Mouse (Mus musculus) CD4-positive, CD25-positive, alpha-beta regulatory T cell, adult 2 months (primary cell): ENCODE measurements around the gene Dapk2.
"Not testable (repeated sequence)": the region's sequence is repeated elsewhere in the genome, so short reads cannot be mapped to it uniquely, and the experiment has no call there.

Experiments used
- DNase-seq: peaks from one replicate; pipeline ENCODE4 v3.0.0-alpha.2; 2012; ENCODE audit warnings: low read depth, low spot score

Gene Dapk2

DNA sequence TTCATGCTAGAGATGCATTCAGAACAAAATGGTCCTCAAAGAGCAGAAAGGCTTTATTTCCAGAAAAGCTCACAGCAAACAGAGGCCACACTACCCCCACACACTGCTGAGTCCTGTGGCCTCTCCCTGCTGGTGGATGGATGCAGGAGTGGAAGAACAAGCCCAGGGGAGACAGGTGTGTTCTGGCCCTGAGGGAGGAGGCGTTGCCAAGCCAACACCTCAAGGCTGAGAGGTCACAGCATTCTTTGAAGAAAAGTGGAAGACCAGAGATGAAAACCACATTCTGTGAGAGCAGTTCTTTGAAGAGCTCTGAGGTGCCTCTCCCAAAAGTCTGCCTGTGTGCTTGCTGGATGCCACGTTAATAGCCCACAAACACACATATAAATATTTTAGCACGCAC lies 116.6 kb downstream of the Dapk2 start:
- DNase-seq = peak; percentile 15

DNA sequence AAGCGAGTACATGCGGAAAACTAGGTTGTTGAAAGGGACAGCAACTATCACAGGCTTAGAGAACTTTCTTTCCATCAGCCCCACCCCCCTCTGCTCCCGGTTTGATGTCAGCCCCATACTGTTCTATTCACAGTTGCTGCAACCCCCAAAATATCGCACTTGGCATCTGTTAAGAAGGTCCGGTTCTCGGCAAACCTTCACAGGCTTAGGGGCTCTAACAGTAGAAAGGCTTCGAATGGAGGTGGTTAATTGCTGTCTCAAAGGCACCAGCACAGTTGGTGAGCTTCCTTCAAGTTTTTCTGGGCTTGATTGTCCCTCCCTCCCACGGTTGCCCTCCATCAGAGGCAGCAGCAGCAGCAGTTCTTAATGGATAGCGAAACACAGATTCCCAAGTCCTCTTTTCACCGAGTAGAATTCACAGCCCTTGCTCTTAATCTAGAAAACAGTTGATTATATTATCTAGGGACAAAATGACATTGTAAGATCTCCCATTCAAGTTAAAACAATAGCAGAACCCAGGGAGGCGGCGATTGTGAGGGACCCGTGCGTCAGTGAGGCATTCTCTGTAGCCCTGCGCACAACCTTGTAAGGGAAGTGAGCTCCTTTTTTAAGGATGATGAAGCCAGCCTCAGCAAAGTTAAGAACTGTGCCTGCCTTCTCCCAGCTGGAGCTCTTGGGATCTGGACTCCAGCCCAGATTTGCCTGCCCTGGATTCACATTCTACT lies 117.4 kb downstream of the Dapk2 start:
- no peak for DNase-seq

DNA sequence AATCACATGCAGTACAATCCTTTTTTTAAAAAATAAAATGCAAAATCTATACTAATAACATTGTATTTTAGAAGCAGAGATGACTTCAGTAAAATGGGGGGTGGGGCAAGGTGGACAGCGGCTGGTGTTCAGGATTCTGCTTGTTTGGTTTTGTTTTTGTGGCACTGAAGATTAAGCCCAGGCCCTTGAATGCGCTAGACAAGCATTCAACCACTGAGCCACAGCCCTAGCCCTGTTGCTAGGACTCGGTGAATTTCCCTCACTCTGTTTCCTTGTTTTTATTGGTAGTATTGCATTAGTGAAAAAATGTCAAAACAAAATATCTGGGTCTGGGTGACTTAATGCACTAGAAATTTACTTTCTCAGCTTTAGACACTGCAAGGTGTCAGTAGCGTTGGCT lies 118.0 kb downstream of the Dapk2 start:
- DNase-seq = no peak

- no peak for DNase-seq
Measured at GRCm38 (mm10) chr9:66276697-66277385, 118.8 kb downstream of the Dapk2 start.

GRCm38 (mm10) chr9:66279647-66280046 lies 121.6 kb downstream of the Dapk2 start:
- DNase-seq = no peak

DNA sequence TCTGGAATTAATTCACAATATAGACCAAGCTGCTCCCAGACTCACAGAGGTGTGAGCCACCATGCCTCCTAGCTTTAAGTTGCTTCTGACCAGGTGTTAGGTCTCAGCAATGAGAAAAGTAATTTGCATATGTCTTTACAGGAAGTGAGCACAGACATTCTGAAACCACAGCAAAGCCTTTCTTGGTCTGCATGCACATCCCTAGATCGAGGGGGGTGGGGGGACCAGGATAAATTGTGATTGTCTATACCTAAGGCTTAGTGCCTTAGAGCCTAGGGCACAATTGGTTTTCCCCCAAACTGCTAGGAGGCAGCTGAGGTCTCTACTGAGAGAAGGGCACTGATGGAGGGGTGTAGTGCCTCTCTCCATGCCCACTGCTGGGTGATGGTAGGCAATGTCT lies 122.5 kb downstream of the Dapk2 start:
- DNase-seq = peak; percentile 78

- peak; percentile 83 for DNase-seq
Measured at GRCm38 (mm10) chr9:66281501-66281951, 123.5 kb downstream of the Dapk2 start.

- peak; percentile 47 for DNase-seq
Measured at GRCm38 (mm10) chr9:66282582-66282981, 124.6 kb downstream of the Dapk2 start.

DNA sequence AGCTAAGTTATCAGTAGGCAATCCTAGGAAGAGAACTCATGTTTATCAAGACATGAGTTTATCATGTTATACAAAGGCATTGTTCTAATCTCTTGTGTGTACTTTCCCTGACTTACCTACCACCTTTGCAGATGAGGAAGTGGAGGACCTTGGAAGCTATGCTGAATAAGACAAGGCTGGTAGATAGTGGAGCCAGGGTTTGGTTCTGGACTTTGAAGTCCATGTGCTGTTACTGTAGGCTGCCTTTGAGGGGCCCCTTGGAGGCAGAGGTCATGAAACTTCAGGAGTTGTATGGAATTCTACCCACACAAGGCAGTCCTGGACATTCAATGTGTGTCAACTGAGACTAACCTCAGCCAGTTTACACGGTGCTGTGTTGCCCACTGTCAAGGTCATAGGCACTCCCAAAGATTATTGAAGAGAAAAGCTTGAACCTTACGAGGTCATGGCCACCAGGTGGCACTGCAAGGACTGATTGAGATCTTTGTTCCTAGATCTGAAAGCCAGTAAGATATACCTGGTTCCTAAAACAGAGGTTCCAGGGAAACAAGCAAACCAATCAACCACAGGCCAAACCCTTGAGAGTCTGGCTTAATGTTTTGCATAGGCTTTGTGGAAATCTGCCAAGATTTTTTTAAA lies 125.7 kb downstream of the Dapk2 start:
- peak; percentile 88 for DNase-seq

DNA sequence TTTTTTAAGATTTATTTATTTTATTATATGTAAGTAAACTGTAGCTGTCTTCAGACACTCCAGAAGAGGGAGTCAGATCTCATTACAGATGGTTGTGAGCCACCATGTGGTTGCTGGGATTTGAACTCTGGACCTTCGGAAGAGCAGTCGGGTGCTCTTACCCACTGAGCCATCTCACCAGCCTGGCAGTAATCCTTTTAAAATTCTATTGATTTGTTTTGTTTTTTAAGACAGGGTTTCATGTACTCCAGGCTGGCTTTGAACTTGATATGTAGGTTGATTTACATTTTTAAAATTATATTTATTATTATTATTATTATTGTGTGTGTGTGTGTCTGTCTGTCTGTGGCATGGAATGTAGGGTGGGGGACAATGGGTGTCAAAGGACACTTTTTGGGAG lies 127.2 kb downstream of the Dapk2 start:
- DNase-seq = not testable (repeated sequence)

DNA sequence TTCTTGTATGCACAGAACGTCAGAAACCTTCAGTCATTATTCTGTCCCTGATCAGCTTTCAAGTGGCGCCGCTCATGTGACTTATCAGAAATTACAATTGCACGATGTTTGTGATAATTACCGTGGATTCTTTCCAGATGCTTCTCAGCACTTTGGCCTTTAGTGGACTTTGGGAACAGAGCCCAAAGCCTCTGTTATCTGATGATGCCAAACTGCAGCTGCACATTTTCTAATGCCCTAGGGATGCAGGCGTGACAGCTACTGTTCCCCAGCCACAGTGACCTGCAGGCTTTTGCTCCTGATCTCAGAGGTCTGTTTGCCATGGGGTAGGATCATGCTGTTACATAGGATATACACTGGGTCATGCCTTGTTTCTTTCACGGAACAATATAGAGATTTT lies 127.9 kb downstream of the Dapk2 start:
- DNase-seq = no peak

DNA sequence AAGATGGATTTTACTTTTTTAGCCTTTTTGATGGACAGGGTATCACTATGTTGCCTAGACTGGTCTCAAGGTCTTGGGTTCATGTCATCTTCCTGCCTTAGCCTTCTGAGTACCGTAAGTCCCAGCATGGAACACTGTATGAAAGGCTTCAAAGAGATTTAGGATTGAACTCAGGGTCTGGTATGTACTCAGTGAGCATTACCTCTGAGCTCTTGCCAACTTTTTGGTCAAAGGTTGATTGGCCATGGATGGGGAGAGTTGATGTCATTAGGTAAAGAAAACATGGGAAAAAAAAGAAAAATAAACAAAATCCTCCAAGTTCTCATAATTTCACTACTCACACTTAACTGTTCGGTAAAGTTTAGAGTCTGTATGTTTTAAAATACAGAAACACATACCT lies 132.7 kb downstream of the Dapk2 start:
- DNase-seq = no peak

- no peak for DNase-seq
Measured at GRCm38 (mm10) chr9:66293319-66293718, 135.3 kb downstream of the Dapk2 start.

- DNase-seq = peak; percentile 47
Measured at GRCm38 (mm10) chr9:66294227-66294626, 136.2 kb downstream of the Dapk2 start.

- peak; percentile 28 for DNase-seq
Measured at GRCm38 (mm10) chr9:66294980-66295410, 137.0 kb downstream of the Dapk2 start.

DNA sequence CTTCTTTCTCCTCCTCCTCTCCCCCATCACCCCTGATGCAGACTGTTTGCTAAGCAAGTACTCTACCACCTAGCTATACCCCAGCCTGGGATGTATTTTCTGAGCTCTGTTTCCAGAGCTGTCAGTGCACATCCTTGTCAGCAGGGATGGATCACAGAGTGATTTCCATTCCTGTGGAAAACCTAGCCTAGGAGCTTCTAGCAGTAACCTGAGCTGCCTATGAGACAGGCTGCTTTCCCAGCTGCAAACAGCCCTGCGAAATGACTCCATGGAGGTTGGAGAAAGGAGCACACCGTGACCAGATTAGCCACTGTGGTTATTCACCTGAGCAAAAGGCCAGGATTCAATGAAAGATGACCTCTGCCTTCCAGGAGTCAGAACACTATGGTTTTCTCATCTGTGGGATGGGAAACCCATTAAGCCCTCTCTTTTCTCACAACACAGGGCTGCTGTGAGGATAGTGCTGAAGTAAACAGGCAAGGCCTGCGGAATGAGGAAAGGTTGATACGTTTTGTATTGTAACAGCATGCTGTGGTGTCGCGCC lies 137.6 kb downstream of the Dapk2 start:
- no peak for DNase-seq

GRCm38 (mm10) chr9:66298783-66299182 lies 140.8 kb downstream of the Dapk2 start:
- no peak for DNase-seq

DNA sequence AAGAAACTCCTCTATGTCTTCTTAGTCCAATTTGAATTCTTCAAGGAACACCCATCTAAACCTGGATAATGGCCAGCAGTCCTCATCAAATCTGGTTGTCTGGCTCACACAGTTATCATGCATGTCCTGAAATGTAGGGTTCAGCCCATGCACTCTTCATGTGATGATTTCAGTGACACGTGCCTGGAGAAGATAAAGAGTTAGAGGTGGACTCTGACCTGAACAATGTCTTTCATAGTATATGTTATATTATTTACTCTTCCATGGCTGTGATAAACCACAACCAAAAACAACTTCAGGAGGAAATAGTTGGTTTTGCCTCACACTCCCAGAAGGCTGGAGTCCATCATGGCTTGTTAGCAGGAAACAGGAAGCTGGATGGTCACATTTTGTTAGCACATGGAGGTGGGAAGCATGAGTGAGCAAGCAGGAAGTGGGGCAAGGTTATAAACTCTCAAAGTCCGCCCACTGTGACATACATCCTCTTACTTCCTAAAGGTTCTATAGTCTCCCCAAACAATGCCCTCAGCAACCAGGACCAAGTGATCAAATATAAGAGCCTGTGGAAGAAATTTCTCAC lies 142.5 kb downstream of the Dapk2 start:
- DNase-seq = no peak

DNA sequence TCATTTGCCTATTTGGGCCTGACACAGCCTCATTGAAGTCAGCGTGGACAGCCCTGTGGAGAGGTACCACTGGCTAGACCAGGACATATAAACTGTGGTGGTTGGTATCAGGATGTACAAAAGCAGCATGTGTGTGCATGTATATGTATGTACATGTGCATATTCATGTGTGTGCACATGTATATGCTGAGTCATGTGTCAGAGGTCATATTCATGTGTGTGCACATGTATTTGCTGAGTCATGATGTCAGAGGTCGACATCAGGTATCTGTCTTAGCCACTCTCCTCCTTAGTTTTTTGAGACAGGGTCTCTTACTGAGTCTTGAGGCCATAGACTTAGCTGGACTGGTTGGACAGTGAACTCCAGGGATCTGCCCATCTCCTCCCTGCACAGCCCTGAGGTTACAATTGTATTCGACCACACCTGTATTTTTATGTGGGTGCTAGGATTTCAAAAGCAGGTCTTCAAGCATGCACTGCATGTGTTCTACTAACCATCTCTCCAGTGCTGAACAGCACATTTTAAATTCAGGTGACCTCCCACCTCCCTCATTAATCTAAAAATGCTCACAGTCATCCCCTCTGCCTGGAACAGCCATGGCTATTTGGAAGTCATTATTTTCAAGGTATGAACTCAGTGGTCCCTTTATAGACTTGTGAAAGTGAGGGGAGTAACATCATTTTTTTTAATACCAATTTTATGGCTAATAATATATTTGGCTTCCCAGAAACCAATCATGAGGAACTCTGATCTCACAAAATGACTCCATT lies 146.5 kb downstream of the Dapk2 start:
- DNase-seq = peak; percentile 20

GRCm38 (mm10) chr9:66305121-66306112 lies 147.4 kb downstream of the Dapk2 start:
- DNase-seq = peak; percentile 76
